Mouse (Mus musculus) stomach, postnatal 0 days (tissue): ENCODE results near the gene Pcmtd2. TPM values are rescaled to one million over a fixed set of nuclear protein-coding genes. Genes with fewer than 3 reads are reported as not detected.
"Not testable (repeated sequence)": the region's sequence is repeated elsewhere in the genome, so short reads cannot be mapped to it uniquely, and the experiment has no call there.

ENCODE experiments used
- ATAC-seq: fragments of 200-750 bp; cut with Nextera tagmentation; 2 replicates; pipeline ENCODE4 v1.8.0; 2017; ENCODE audit not compliant: low FRiP score, low TSS enrichment
- DNase-seq: peaks from one replicate; pipeline ENCODE4 v3.0.0-alpha.2; 2016; ENCODE audit warnings: low spot score
- H3K27ac ChIP-seq: fragments of 300-500 bp; sonication (generic); replicated peaks from 2 replicates; pipeline ENCODE4 v1.5.1; 2014; ENCODE audit warnings: mild to moderate bottlenecking, control low read depth
- H3K27me3 ChIP-seq: fragments of 300-500 bp; sonication (generic); 2 replicates; pipeline ENCODE4 v1.6.1; 2014; ENCODE audit warnings: low read length; ENCODE audit not compliant: control insufficient read depth, insufficient read depth
- H3K36me3 ChIP-seq: fragments of 300-500 bp; sonication (generic); 2 replicates; pipeline ENCODE4 v1.6.1; 2014; ENCODE audit warnings: low read length, mixed read lengths; ENCODE audit not compliant: control insufficient read depth, insufficient read depth
- H3K4me1 ChIP-seq: fragments of 300-500 bp; sonication (generic); replicated peaks from 2 replicates; pipeline ENCODE4 v1.6.1; 2014; ENCODE audit warnings: antibody characterized with exemption; ENCODE audit not compliant: control insufficient read depth, insufficient read depth
- H3K4me2 ChIP-seq: fragments of 300-500 bp; sonication (generic); replicated peaks from 2 replicates; pipeline ENCODE4 v1.6.1; 2014; ENCODE audit warnings: low read depth, mild to moderate bottlenecking, control low read depth, moderate library complexity
- H3K4me3 ChIP-seq: fragments of 300-500 bp; sonication (generic); 2 replicates; pipeline ENCODE4 v1.5.1; 2014; ENCODE audit warnings: low read depth, low read length, control low read depth
- H3K9ac ChIP-seq: fragments of 300-500 bp; sonication (generic); 2 replicates; pipeline ENCODE4 v1.6.1; 2014; ENCODE audit warnings: mild to moderate bottlenecking, low read length, control low read depth, mixed read lengths
- H3K9me3 ChIP-seq: fragments of 300-500 bp; sonication (generic); 2 replicates; pipeline ENCODE4 v1.6.1; 2016; ENCODE audit warnings: low read length; ENCODE audit not compliant: control insufficient read depth
- CTCF ChIP-seq: IDR thresholded peaks from 2 replicates; pipeline ENCODE4 v1.5.1; 2016; ENCODE audit warnings: antibody characterized with exemption, low read depth, mild to moderate bottlenecking, moderate library complexity
- EP300 ChIP-seq: optimal IDR thresholded peaks from 2 replicates; pipeline ENCODE3; 2016; ENCODE audit warnings: antibody characterized with exemption
- WGBS: fragments of 180-500 bp; shearing (Covaris S2); extraction: QIAGEN DNeasy Blood & Tissue Kit; methylation state at CpG from one replicate; pipeline ENCODE4 v1.1.7; 2014; 5-methylcytosine and 5-hydroxymethylcytosine counted together
- polyA plus RNA-seq: library from polyadenylated mRNA; unstranded; fragments of >200 nt; fragmentation: Nextera tagmentation; extraction: Ambion mirVana; gene quantifications from 2 replicates; pipeline ENCODE4 v1.2.1, GENCODE M21; 2015

Pcmtd2 gene
- 16.4 and 18.6 TPM in 2 replicates for polyA plus RNA-seq

GRCm38 (mm10) chr2:181837372-181838292 lies at the start of gene Pcmtd2:
Gene Pcmtd2 (plus strand): TSS chr2:181837854.
- Histone ChIP-seq H3K4me3 (peak within 1 kb of the TSS; percentile 69), H3K27ac (peak within 1 kb of the TSS; percentile 88), H3K9me3 (no peaks in the 10 kb centered on the region), H3K27me3 (no peaks in the 10 kb centered on the region), H3K36me3 (peaks cover 6% of the 10 kb centered on the region; the same call in 1 of the 2 replicates), H3K9ac (peak within 1 kb of the TSS; percentile 92), H3K4me2 (peak within 1 kb of the TSS; percentile 75), H3K4me1 (peaks cover 3% of the 10 kb centered on the region; the same call in 1 of the 2 replicates)
- under 1% methylated on average over 34 of the region's 35 CpGs for WGBS
- peak; percentile 97 for ATAC-seq
- TF ChIP-seq EP300 = no peak
- TF ChIP-seq CTCF = no peak
- peak; percentile 92 for DNase-seq

GRCm38 (mm10) chr2:181789396-181789795 lies 48.3 kb upstream of the Pcmtd2 start:
- ATAC-seq = no peak
- DNase-seq = no peak
- whole genome bisulfite sequencing = 79% methylated on average over 6 of the region's 6 CpGs
- Histone ChIP-seq H3K9ac (no peak overlapping the region), H3K36me3 (no peaks in the 10 kb centered on the region), H3K4me2 (no peak overlapping the region), H3K27me3 (no peaks in the 10 kb centered on the region), H3K4me3 (no peak overlapping the region), H3K27ac (no peak overlapping the region), H3K4me1 (no peaks in the 10 kb centered on the region), H3K9me3 (no peaks in the 10 kb centered on the region)
- TF ChIP-seq EP300 = no peak

GRCm38 (mm10) chr2:181793186-181793585 lies 44.5 kb upstream of the Pcmtd2 start:
- not testable (repeated sequence) for H3K27ac ChIP-seq, H3K36me3 ChIP-seq, DNase-seq, H3K4me2 ChIP-seq, H3K9ac ChIP-seq, H3K4me1 ChIP-seq, H3K4me3 ChIP-seq, H3K9me3 ChIP-seq, ATAC-seq, H3K27me3 ChIP-seq
- WGBS = 81% methylated on average over 8 of the region's 8 CpGs

GRCm38 (mm10) chr2:181795641-181796130 lies 42.0 kb upstream of the Pcmtd2 start:
- no peak overlapping the region for H3K4me2 ChIP-seq
- H3K4me3 ChIP-seq = no peak overlapping the region
- no peak for TF ChIP-seq EP300
- TF ChIP-seq CTCF = no peak
- DNase-seq = no peak
- ATAC-seq = no peak
- 61% methylated on average over 3 of the region's 3 CpGs for WGBS
- no peaks in the 10 kb centered on the region for H3K4me1 ChIP-seq
- H3K9ac ChIP-seq = no peak overlapping the region
- H3K36me3 ChIP-seq = no peaks in the 10 kb centered on the region
- no peaks in the 10 kb centered on the region for H3K9me3 ChIP-seq
- H3K27me3 ChIP-seq = no peaks in the 10 kb centered on the region
- no peak overlapping the region for H3K27ac ChIP-seq

- WGBS = 78% methylated on average over 8 of the region's 8 CpGs
- no peak for DNase-seq
Measured at GRCm38 (mm10) chr2:181797672-181798071, 40.0 kb upstream of the Pcmtd2 start.

More at GRCm38 (mm10) chr2:181797672-181798071, 40.0 kb upstream of the Pcmtd2 start:
- no peaks in the 10 kb centered on the region for H3K9me3 ChIP-seq
- TF ChIP-seq EP300 = no peak
- no peak for TF ChIP-seq CTCF
- H3K27ac ChIP-seq = no peak overlapping the region
- no peaks in the 10 kb centered on the region for H3K27me3 ChIP-seq
- no peak overlapping the region for H3K9ac ChIP-seq
- no peak overlapping the region for H3K4me2 ChIP-seq
- H3K4me3 ChIP-seq = no peak overlapping the region
- no peak for ATAC-seq
- H3K36me3 ChIP-seq = no peaks in the 10 kb centered on the region
- no peaks in the 10 kb centered on the region for H3K4me1 ChIP-seq
